Mouse (Mus musculus) lung, postnatal 0 days (tissue): Measurements from ENCODE around the gene Zeb2. TPM values are rescaled to one million over a fixed set of nuclear protein-coding genes. Genes with fewer than 3 reads are reported as not detected.

Experiments used
- ATAC-seq: fragments of 200-750 bp; cut with Nextera tagmentation; 2 replicates; pipeline ENCODE4 v1.8.0; 2017; ENCODE audit warnings: moderate library complexity
- DNase-seq: peaks from one replicate; pipeline ENCODE4 v3.0.0-alpha.2; 2016; ENCODE audit warnings: low spot score
- H3K27ac ChIP-seq: fragments of 300-500 bp; sonication (generic); 2 replicates; pipeline ENCODE4 v1.5.1; 2014; ENCODE audit warnings: antibody characterized with exemption, mild to moderate bottlenecking, low read length, mixed read lengths
- H3K27me3 ChIP-seq: fragments of 300-500 bp; sonication (generic); replicated peaks from 2 replicates; pipeline ENCODE4 v1.6.1; 2014; ENCODE audit warnings: low read length, mixed read lengths; ENCODE audit not compliant: insufficient read depth
- H3K36me3 ChIP-seq: fragments of 300-500 bp; sonication (generic); 2 replicates; pipeline ENCODE4 v1.6.1; 2014; ENCODE audit warnings: low read length, mixed read lengths; ENCODE audit not compliant: insufficient read depth
- H3K4me1 ChIP-seq: fragments of 300-500 bp; sonication (generic); 2 replicates; pipeline ENCODE4 v1.6.1; 2014; ENCODE audit warnings: antibody characterized with exemption, low read depth, low read length, mixed read lengths; ENCODE audit not compliant: insufficient read depth
- H3K4me2 ChIP-seq: fragments of 300-500 bp; sonication (generic); replicated peaks from 2 replicates; pipeline ENCODE4 v1.6.1; 2014; ENCODE audit warnings: low read depth, mild to moderate bottlenecking, low read length, moderate library complexity, mixed read lengths
- H3K4me3 ChIP-seq: fragments of 300-500 bp; sonication (generic); 2 replicates; pipeline ENCODE4 v1.5.1; 2014; ENCODE audit warnings: low read depth, low read length
- H3K9ac ChIP-seq: fragments of 300-500 bp; sonication (generic); replicated peaks from 2 replicates; pipeline ENCODE4 v1.6.1; 2014; ENCODE audit warnings: low read depth, mild to moderate bottlenecking
- H3K9me3 ChIP-seq: fragments of 300-500 bp; sonication (generic); 2 replicates; pipeline ENCODE4 v1.6.1; 2016; ENCODE audit warnings: low read length, mixed read lengths
- CTCF ChIP-seq: IDR thresholded peaks from 2 replicates; pipeline ENCODE4 v1.5.1; 2016; ENCODE audit warnings: antibody characterized with exemption, mild to moderate bottlenecking
- EP300 ChIP-seq: IDR thresholded peaks from 2 replicates; pipeline ENCODE4 v1.6.1; 2016; ENCODE audit warnings: antibody characterized with exemption, mild to moderate bottlenecking, control low read depth
- WGBS: fragments of 180-500 bp; shearing (Covaris S2); extraction: QIAGEN DNeasy Blood & Tissue Kit; methylation state at CpG from one replicate; pipeline ENCODE4 v1.1.7; 2014; 5-methylcytosine and 5-hydroxymethylcytosine counted together
- polyA plus RNA-seq: library from polyadenylated mRNA; unstranded; fragments of >200 nt; fragmentation: Nextera tagmentation; extraction: Ambion mirVana; gene quantifications from 2 replicates; pipeline ENCODE4 v1.2.1, GENCODE M21; 2015

The Zeb2 gene
- polyA plus RNA-seq, 1 experiment from 2014 or later, result 36.4 TPM

- 42% methylated on average over 6 of the region's 6 CpGs for WGBS
- TF ChIP-seq EP300, result no peak
- no peak for TF ChIP-seq CTCF
- peak overlapping the region; percentile 73 for H3K27ac ChIP-seq
- H3K9me3 ChIP-seq, result no peaks in the 10 kb centered on the region
- no peak for ATAC-seq
- peak overlapping the region; percentile 14; the same call in 1 of the 2 replicates for H3K4me3 ChIP-seq
- H3K9ac ChIP-seq, result 0 out of 2 replicates have a peak overlapping the region, but pooled peaks have one; percentile 4
- no peak for DNase-seq
- peak overlapping the region; percentile 66 for H3K4me2 ChIP-seq
- no peaks in the 10 kb centered on the region for H3K4me1 ChIP-seq
- H3K36me3 ChIP-seq, result no peaks in the 10 kb centered on the region
- no peaks in the 10 kb centered on the region for H3K27me3 ChIP-seq
These were observed 11.9 kb downstream of the Zeb2 start for GRCm38 (mm10) chr2:45105281-45105721.

GRCm38 (mm10) chr2:45104511-45105055 is 12.6 kb downstream of the Zeb2 start:
- WGBS, result 26% methylated on average over 7 of the region's 7 CpGs
- peak overlapping the region; percentile 73; the same call in 1 of the 2 replicates for H3K27ac ChIP-seq
- no peak overlapping the region for H3K9ac ChIP-seq
- peak overlapping the region; percentile 66; the same call in 1 of the 2 replicates for H3K4me2 ChIP-seq
- no peaks in the 10 kb centered on the region for H3K9me3 ChIP-seq
- no peak for TF ChIP-seq EP300
- 0 out of 2 replicates have a peak, but pooled peaks have one; percentile 12 for TF ChIP-seq CTCF
- H3K27me3 ChIP-seq, result no peaks in the 10 kb centered on the region
- no peaks in the 10 kb centered on the region for H3K36me3 ChIP-seq
- ATAC-seq, result no peak
- H3K4me1 ChIP-seq, result no peaks in the 10 kb centered on the region
- H3K4me3 ChIP-seq, result no peak overlapping the region
- DNase-seq, result no peak

GRCm38 (mm10) chr2:45104066-45104465 is 13.1 kb downstream of the Zeb2 start:
- Histone ChIP-seq H3K9me3 (no peaks in the 10 kb centered on the region), H3K4me1 (no peaks in the 10 kb centered on the region), H3K9ac (no peak overlapping the region), H3K36me3 (no peaks in the 10 kb centered on the region), H3K4me2 (0 out of 2 replicates have a peak overlapping the region, but pooled peaks have one; percentile 4), H3K4me3 (no peak overlapping the region), H3K27me3 (no peaks in the 10 kb centered on the region), H3K27ac (peak overlapping the region; percentile 1; the same call in 1 of the 2 replicates)
- ATAC-seq (no peak), DNase-seq (no peak)
- 27% methylated on average over 4 of the region's 4 CpGs for WGBS
- TF ChIP-seq CTCF (no peak), EP300 (no peak)

GRCm38 (mm10) chr2:45103021-45103983 is 13.9 kb downstream of the Zeb2 start:
- Histone ChIP-seq H3K9me3 (no peaks in the 10 kb centered on the region), H3K4me1 (no peaks in the 10 kb centered on the region), H3K36me3 (no peaks in the 10 kb centered on the region), H3K27ac (peak overlapping the region; percentile 4; the same call in 1 of the 2 replicates), H3K4me3 (no peak overlapping the region), H3K4me2 (peak overlapping the region; percentile 35), H3K9ac (no peak overlapping the region), H3K27me3 (no peaks in the 10 kb centered on the region)
- ATAC-seq (no peak), DNase-seq (no peak)
- WGBS, result 24% methylated on average over 10 of the region's 10 CpGs
- TF ChIP-seq EP300 (no peak), CTCF (no peak)

GRCm38 (mm10) chr2:45102191-45102638 is 15.0 kb downstream of the Zeb2 start:
- Histone ChIP-seq H3K36me3 (no peaks in the 10 kb centered on the region), H3K9ac (no peak overlapping the region), H3K27ac (no peak overlapping the region), H3K4me1 (0 out of 2 replicates have a peak, but pooled peaks cover 2% of the 10 kb centered on the region), H3K4me3 (no peak overlapping the region), H3K4me2 (no peak overlapping the region), H3K27me3 (no peaks in the 10 kb centered on the region), H3K9me3 (no peaks in the 10 kb centered on the region)
- no peak for ATAC-seq
- TF ChIP-seq EP300 (no peak), CTCF (no peak)
- 38% methylated on average over 8 of the region's 8 CpGs for WGBS
- DNase-seq, result no peak

GRCm38 (mm10) chr2:45101586-45101985 is 15.6 kb downstream of the Zeb2 start:
- TF ChIP-seq EP300 (no peak), CTCF (no peak)
- Histone ChIP-seq H3K36me3 (no peaks in the 10 kb centered on the region), H3K27ac (no peak overlapping the region), H3K9me3 (no peaks in the 10 kb centered on the region), H3K9ac (no peak overlapping the region), H3K27me3 (no peaks in the 10 kb centered on the region), H3K4me1 (0 out of 2 replicates have a peak, but pooled peaks cover 2% of the 10 kb centered on the region), H3K4me2 (no peak overlapping the region), H3K4me3 (no peak overlapping the region)
- WGBS, result 68% methylated on average over 2 of the region's 2 CpGs
- ATAC-seq (no peak), DNase-seq (no peak)
